Mouse (Mus musculus) Muller cell, postnatal 12 days (primary cell): ENCODE measurements around the gene Orc5.
"Not testable (repeated sequence)": the region's sequence is repeated elsewhere in the genome, so short reads cannot be mapped to it uniquely, and the experiment has no call there.

Experiments used
- DNase-seq: peaks from one replicate; pipeline ENCODE4 v3.0.0-alpha.2; 2015; ENCODE audit errors: inconsistent ontology term

Orc5 gene

GRCm38 (mm10) chr5:22536695-22537094 is 13.5 kb downstream of the Orc5 start:
- DNase-seq = no peak

DNA sequence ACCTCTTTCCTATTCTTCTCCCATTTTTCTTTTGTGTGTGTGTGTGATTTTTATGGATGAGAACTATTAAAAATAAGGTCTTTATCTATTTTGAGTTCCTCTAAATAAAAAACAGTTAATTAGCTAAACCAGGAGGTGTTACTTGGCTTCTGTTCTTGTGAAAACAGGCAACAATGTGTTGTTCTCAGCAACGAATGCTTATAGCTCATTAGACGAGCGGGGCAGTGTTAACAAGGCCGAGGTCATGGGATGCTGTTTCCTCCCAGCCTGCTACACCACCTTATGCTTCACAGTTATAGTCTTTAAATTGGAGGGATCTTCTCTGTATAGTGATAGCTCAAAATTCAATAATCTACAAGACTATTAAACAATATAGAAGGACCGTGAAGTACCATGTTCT is 17.7 kb downstream of the Orc5 start:
- no peak for DNase-seq

DNA sequence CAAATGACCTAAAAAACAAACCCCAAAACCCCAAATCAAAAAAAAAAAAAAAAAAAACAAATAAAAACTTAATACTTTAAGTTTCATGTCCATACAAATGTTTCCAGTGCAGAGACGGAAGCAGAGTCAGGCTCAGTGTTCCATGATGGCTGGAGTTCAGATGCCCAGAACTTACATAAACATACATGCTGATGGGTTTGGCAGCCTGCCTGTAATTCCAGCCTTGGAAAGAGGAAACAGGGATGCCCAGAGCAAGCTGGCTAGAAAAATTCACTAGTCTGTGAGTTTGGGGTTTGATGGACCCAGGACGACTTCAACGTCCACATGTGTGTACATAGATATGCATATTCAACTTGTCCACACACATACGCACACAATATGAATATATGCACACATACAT is 27.6 kb downstream of the Orc5 start:
- DNase-seq = no peak

GRCm38 (mm10) chr5:22519708-22520107 is 30.5 kb downstream of the Orc5 start:
- no peak for DNase-seq

DNA sequence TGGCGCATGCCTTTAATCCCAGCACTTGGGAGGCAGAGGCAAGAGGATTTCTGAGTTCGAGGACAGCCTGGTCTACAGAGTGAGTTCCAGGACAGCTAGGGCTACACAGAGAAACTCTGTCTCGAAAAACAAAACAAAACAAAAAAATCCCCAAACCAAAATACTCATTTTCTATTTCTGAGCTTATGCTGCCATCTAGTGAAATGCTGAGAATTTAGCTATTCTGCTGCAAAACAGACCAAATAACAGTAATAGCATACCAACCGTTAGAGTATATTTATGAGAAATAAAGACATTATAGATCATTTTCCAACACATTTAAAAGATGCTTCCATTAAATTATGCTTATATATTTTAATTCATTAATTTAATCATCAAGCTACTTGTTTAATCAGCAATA is 34.5 kb downstream of the Orc5 start:
- DNase-seq = not testable (repeated sequence)

DNA sequence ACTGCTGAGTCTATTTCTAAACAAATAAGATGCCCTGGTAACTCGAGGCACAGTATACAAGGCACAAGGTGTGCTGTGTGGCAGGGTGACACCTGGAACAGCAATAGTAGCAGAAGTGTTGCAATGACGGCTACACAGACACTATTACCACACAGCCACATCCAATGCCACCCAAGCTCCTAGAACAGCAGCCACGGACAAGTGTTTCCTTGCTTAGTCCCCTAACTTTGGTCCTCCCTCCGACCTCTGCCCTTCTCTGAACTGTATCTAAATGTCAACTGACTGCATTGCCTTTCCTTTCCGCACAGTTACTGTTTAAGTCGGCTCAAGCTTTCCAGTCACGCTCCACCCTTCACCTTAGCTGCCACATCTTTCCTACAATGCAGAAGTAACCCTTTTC is 36.0 kb downstream of the Orc5 start:
- not testable (repeated sequence) for DNase-seq

DNA sequence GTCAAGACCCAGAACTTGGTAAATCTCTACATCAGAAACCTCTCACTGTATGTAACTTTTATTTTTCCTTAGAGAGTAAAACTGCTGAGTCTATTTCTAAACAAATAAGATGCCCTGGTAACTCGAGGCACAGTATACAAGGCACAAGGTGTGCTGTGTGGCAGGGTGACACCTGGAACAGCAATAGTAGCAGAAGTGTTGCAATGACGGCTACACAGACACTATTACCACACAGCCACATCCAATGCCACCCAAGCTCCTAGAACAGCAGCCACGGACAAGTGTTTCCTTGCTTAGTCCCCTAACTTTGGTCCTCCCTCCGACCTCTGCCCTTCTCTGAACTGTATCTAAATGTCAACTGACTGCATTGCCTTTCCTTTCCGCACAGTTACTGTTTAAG is 37.6 kb downstream of the Orc5 start:
- not testable (repeated sequence) for DNase-seq

GRCm38 (mm10) chr5:22511824-22512223 is 38.4 kb downstream of the Orc5 start:
- DNase-seq = peak; percentile 34

DNA sequence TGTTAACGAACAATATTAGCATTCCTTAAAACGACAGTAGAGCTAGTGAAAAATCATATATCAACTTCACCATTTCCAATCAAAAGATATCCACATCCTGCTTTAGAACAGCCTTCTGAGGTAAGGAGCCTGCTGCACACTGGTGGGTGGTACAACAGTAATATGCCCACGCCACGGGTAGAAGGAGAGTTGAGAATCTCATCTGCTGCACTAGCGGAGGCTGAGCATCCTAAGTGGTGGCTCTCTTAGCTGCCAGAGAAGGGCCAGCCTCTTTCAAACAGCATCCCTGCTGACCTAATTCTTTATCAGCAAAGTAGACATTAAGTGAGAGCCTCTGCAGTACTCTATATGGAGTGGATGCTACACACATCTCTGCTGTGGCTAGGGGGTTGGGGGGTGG is 41.7 kb downstream of the Orc5 start:
- DNase-seq = no peak

DNA sequence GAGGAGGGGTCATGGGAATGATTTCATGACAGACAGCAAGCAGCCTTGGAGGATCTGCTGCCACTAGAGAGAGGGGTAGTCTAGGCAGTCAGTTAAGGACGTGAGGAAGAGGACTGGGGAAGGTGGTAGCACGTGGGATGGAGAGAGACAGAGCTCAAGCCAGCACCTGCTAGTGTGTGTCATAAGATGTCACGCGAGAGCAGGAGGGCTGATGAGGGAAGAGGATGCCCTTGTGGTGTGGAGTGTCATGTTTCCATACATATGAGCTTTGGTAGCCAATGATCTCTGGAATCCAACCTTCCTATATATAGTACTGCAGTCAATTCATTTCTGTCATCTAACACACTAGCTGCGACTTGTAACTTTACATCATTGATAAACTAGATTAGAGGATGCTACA is 50.8 kb downstream of the Orc5 start:
- no peak for DNase-seq

DNA sequence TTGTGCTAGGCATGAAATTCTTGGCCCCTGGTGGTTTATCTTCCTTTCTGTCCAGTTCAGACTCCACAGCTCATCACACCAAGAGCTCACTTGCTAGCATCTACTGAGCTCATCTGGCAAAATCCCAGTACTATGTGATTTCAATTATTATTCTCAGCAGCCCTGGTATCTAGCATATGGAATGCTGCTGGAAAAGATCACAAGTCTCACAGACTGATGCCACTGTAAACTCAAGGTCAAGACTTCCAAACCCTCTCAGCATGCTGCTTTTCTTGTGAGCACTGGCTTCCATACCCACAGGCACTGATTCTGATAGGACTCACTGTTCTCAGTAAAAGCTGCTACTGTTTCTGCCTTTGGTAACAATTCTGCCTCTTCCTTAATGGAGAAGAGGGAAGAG is 59.1 kb downstream of the Orc5 start:
- no peak for DNase-seq

DNA sequence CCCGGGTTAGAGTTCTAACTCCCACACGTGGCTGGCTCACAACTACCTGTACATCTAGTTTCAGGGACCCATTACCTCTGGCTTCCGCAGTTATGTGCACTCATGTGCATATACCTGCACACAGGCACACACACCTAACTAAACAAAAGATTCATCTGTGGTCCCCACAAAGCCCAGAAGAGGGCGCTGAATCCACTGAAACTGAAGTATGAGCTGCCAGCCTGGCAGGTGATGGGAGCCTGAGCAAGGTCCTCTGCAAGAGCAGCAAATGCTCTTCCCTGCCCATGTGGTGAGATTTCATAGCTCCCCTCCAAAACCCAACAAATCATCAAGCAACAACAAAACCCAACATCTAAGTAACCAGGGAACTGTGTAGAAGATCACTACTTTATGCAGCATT is 61.1 kb downstream of the Orc5 start:
- DNase-seq = no peak

- no peak for DNase-seq
Measured at GRCm38 (mm10) chr5:22486601-22487206, 63.5 kb downstream of the Orc5 start.

GRCm38 (mm10) chr5:22485764-22486163 is 64.5 kb downstream of the Orc5 start:
- DNase-seq = no peak

DNA sequence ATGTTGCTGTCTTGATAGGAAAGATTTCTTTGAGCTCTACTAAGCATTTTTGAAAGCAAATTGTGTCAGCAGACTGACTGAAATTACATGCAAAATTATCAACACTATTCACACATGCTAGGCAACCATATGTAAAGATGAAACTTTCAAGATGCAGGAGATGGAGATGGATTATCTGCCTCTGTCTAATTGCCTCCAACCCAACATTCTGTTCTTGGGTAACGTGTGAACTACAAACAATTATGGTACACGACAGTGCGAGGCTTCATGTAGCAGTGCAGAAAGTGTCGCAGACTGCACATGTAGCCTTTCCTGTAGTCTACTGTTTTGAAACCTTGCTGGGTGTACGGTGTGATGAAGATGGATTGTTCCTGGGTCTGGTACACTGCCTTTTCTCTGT is 67.7 kb downstream of the Orc5 start:
- no peak for DNase-seq

GRCm38 (mm10) chr5:22472445-22472844 is 77.8 kb downstream of the Orc5 start:
- not testable (repeated sequence) for DNase-seq

DNA sequence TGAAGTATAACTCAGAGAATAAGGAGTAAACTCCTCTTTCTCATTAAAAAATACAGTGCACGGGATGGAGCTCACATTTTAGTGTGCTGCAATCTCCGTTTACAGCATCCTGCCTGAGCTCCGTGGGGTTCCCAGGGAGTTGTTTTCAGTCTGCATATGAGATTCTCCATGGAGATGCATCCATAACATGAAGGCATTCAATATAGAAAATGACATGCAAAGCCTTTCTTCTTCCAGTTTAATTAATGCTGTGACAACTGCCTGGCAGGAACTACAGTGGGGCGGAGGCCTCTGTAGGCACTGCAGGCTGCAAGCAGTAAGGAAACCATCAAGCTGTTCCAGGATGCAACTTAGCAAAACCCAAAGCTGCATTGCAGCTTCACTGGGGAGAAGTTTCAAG is 79.0 kb downstream of the Orc5 start:
- no peak for DNase-seq

DNA sequence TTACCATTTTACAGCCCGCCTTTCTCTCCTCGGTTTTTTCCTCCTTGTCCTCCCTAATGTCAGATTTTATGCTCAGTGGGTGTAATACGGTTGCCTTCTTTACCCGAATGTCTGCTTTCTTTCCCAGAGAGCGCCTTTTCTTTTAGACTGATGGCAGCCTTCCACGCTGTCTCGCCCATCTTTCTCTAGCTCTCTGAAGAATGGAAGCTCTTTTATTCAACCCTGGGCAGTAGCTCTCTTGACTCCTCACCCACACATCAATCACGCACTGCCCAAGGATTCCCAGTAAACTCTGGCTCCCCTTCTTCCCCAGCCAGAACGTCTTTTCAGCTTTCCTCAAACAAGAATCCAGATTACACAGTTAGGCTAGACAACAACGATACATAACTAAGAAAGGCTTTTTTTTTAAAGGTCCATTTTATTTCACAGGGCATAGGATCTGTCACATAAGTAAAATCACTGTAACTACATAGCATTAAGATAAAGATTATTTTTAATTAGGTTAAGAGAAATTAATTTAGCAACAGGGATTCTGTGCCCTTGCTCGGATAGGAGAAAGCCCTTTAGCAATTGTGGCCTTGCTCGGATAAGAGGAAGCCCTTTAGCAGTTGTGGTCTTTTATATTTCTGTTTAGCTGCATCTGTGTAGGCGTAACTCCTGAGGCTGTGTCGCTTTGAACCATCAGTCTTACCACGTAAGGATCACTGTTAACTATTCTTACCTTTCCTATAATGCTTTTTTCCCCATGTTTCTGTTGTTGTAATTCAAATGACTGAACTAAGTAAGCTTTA is 97.2 kb downstream of the Orc5 start:
- no peak for DNase-seq

DNA sequence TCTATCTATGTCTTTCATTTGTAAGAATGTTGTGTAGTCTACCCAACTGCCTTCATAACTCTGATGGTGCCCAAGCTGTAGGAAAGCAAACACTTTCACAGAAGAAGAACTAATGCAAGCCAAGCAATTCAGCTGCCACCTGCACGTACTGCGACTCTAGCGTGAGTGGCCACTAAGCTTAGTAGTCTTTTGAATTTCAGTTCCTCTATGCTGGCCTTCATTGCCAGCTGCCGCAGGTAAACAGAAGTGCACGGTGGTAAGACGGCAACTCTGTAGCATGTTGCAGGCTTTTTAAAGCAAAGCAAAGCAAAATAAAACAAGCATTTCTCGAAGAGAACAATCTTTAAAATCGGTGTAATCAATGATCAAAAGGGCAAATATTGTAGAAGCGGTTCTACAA is 97.8 kb downstream of the Orc5 start:
- DNase-seq = no peak

DNA sequence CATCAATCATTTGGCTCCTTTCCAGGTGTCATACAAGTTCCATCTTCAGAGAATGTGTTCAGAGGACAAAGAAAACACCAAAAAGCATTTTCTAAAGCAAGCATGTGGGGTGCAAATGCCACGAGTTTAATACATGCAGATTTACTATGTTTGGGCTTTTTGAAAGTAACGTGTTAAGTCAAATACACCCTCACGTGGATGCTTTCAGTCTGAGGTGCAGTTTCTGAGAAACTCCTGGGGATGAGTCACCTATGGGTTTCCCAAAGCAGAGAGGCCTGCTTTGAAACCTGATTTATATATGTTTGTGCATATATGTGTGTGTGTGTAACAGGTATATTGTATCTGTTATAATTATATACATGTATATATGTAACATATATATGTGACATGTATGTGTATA is 98.5 kb downstream of the Orc5 start:
- no peak for DNase-seq

DNA sequence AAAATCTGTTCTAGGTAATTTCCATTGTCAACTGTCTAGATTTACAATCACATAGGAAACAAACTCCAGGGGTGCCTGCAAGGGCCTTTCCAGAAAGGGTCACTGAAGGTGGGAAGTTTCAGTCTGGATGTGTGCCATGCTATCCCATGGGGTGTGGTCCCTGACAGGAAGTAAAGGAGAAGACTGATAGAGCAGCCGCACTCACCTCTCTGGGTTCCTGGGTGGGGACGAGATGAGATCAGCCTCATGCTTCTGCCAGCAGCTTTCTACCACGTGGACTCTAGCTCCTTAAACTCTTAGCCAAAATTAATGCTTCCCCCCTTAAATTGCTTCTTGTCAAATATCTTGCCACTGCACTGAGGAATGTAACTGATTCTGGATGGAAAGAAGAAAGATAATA is 100.7 kb downstream of the Orc5 start:
- DNase-seq = no peak
